Mouse (Mus musculus) CD8-positive naive resting alpha-beta T cell, adult 57 days (primary cell): Measurements from ENCODE around the gene Wfdc12. TPM values are rescaled to one million over a fixed set of nuclear protein-coding genes. Genes with fewer than 3 reads are reported as not detected.

ENCODE experiments used
- total RNA-seq: library from RNA; stranded (reverse); gene quantifications from one replicate; pipeline ENCODE4 v1.2.4, GENCODE M21; 2023

Wfdc12 gene
- not detected for total RNA-seq

DNA sequence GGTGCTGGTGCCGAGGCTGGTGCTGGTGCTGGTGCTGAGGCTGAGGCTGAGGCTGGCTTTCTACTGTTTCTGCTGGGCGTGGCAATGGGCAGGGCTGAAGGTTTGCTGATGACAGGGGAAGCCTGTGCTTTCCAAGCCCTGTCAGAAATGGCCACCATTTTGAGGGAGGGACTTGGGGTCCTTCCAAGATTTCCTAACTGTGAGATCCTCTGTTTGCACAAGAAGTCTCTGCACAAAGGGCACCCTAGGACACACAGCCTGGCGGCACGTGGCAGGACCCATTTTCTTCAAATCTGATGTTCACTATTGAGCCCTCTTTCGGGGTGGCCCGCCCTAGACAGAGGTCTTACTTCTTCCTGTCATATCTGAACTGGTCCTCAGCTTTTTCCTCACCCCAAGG, at the start of gene Wfdc12:
Gene Wfdc12 (minus strand): TSS at position 33 of the 400 bp plus-strand sequence.

DNA sequence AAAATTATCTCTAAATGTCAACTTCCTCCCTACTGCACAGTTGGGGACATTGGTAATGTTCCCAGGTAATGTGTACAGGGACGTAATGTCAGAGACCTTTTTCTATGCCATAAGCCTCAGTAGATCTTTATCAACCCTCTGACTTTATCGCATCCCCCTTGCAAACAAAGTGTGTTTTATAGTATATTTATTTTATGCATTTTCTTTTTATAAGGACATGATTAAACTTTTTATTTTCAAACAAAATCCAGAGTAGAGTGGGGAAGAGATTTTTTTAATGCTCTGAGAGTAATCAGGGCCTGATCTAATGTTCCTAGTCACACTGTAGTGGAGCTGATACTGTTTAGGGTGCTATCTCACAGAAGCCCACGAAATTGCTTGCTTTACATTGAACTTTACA, 48.0 kb upstream of the Wfdc12 start, which contains the start of gene Svs2:
Gene Svs2 (minus strand): TSS at position 101 of the 400 bp plus-strand sequence.

DNA sequence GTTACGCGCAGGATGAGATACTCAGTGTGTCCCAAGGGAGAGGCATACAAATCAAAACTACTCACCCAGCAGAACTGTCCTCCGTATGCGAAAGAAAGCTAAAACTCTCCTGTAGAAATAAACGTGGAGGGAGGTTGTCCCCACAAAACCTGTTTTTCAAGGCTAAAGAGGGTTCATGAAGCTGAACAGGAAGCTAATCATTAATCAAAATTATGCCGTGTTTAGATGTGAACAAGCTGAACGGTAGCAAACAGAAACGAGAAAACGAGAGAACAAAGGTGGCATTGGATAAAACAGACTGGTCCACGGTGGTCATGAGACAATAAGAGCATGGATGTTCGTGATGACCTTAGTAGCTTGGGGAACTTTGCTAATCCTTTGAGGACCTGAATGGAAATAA, 31.1 kb upstream of the Wfdc12 start, which contains the start of gene Wfdc15b:
Gene Wfdc15b (minus strand): TSS at position 139 of the 400 bp plus-strand sequence.

DNA sequence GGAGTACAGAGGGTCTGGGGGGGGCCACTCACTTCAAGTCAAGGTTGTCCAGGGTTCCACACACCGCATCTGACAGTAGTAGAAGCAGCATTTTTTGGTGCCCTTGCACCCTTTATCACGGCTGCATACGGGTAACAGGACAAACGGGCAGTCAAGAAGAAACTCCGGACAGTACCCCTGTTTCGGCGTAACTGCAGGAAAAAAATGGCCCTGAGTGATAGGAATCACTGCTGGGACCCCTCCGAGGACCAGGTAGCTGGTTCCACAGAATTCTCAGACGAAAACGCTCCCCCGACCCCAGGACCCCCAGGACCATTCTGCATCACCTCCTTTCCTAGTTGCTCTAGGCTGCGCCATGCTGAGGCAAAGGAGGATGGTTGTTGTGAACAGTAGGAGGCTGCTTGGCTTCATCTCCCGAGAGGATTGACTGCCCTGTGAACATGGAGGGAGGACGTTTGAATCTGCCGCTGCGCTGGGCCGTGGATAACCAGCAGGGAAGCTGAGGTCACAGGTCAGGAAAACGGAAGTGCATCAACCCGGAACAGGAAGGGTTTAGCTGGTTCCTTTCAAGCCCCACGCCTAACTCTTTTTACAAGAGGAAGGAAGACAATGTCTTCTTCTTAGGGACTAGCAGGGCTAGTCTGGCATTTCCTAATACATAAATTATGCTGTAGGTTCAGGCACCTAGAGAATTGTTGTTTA, 9.4 kb upstream of the Wfdc12 start, which contains the start of gene Wfdc15a:
Gene Wfdc15a (minus strand): TSS at position 505 of the 702 bp plus-strand sequence.

DNA sequence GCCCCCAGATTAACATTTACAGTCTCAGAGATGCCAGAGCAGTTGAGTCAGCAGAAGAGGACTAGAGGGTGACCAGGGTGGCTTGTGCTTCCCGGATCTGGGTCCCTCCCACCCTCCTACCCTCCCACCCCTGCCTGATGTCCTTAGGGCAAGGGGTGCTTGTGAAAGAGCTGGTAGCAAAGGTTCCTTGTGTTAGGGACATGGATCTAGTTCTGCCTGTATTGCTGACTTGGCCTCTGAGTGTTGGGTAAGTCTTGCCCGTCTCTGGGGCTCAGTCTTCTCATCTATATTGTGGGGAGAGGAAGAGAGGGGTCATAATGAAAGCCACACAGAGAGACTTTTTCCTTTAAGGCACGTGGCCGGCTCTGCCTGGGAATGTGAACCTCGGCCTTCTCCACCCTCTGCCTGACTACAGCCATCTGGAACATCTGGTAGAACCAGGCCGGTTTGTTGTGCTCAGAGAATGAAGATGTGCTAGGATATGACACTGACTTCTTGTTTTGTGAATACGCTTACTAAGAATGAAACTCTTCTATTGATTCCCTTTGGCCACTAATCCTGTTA, 7.6 kb downstream of the Wfdc12 start, which contains the start of gene Wfdc5:
Gene Wfdc5 (minus strand): TSS at position 51 of the 564 bp plus-strand sequence.

DNA sequence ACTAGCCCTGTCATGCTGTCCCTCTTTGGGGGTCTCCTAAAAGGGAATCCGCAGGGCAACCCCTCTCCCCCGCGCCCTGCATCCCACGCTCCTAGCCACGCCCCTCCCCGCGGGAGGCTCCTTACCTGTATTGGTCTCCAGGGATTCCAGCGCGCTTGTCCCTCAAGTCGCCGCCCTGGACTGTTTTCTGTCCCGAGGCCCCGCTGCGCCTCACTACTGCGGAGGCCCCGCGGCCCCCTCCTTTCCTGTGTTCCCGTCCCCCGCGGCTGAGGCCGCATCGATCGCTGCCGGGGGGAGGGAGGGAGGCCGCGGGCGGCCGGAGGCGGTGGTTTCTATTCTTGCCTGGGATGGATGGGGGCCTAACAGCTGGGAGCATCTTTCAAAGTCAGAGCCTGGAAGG, 19.5 kb downstream of the Wfdc12 start, which contains the start of gene Kcns1:
Gene Kcns1 (minus strand): TSS at position 212 of the 400 bp plus-strand sequence.

Other genes starting within 250 kb of the Wfdc12 start
- gene Ywhab, start 195.6 kb downstream of the Wfdc12 start, total RNA-seq: 114 TPM
- 5.3 TPM for gene Pabpc1l, start 165.2 kb downstream of the Wfdc12 start, total RNA-seq
- gene Stk4, start 120.3 kb downstream of the Wfdc12 start, total RNA-seq: 287 TPM
- 71.6 TPM for gene Tomm34, start 119.4 kb downstream of the Wfdc12 start, total RNA-seq
- not detected for gene Kcns1, start 19.5 kb downstream of the Wfdc12 start, total RNA-seq
- not detected for gene Wfdc5, start 7.9 kb downstream of the Wfdc12 start, total RNA-seq
- not detected for gene Wfdc15a, start 9.5 kb upstream of the Wfdc12 start, total RNA-seq
- gene Wfdc15b, start 31.1 kb upstream of the Wfdc12 start, total RNA-seq: not detected
- not detected for gene Svs2, start 47.9 kb upstream of the Wfdc12 start, total RNA-seq
- gene Svs3b, start 66.0 kb upstream of the Wfdc12 start, total RNA-seq: not detected
- gene Svs4, start 87.9 kb upstream of the Wfdc12 start, total RNA-seq: not detected
- gene Svs3a, start 98.7 kb upstream of the Wfdc12 start, total RNA-seq: not detected
- not detected for gene Svs6, start 126.1 kb upstream of the Wfdc12 start, total RNA-seq
- not detected for gene Svs5, start 142.1 kb upstream of the Wfdc12 start, total RNA-seq
- gene Slpi, start 198.5 kb upstream of the Wfdc12 start, total RNA-seq: 3.9 TPM
- gene Rbpjl, start 212.5 kb upstream of the Wfdc12 start, total RNA-seq: not detected
- not detected for gene Matn4, start 214.6 kb upstream of the Wfdc12 start, total RNA-seq